Mouse (Mus musculus): Measurements from ENCODE around the gene Fdxr.
A peak's percentile ranks its signal among the peaks of the same experiment; 100 is the strongest.

- TF ChIP-seq CTCF (IDR thresholded peaks at IDR 0.05; ENCODE audit: low read depth) (no peak), EP300 (IDR thresholded peaks at IDR 0.05; ENCODE audit: low read depth) (0 out of 2 replicates have a peak, but pooled peaks have one; percentile 74)
Measured at GRCm38 (mm10) chr11:115276780-115277603, at the start of gene Fdxr.
